Mouse (Mus musculus) liver, postnatal 0 days (tissue): ENCODE data around the gene Adora1.

Experiments used
- CTCF ChIP-seq: sonication (generic); IDR thresholded peaks from 2 replicates; pipeline ENCODE4 v1.5.1; 2016; ENCODE audit warnings: antibody characterized with exemption, low read depth
- EP300 ChIP-seq: IDR thresholded peaks from 2 replicates; pipeline ENCODE4 v1.6.1; 2016; ENCODE audit warnings: antibody characterized with exemption, low read depth, mild to moderate bottlenecking

GRCm38 (mm10) chr1:134192024-134192423 lies 43.2 kb downstream of the Adora1 start:
- no peak for TF ChIP-seq CTCF
- TF ChIP-seq EP300, result no peak
